Mouse (Mus musculus) activated CD4-positive, CD25-positive, alpha-beta regulatory T cell, adult 4 months (primary cell): ENCODE results near the gene Olfr843. TPM values are rescaled to one million over a fixed set of nuclear protein-coding genes. Genes with fewer than 3 reads are reported as not detected.

Source experiments
- ATAC-seq: one replicate; pipeline ENCODE4 v1.8.0; 2017
- polyA plus RNA-seq, 2 experiments: library from polyadenylated mRNA; unstranded; fragments of 100-300 nt; shearing (Covaris generic); gene quantifications; one replicate each; pipeline ENCODE4 v1.2.1; 2017

Gene Olfr843
- polyA plus RNA-seq, result not detected

- no peak for ATAC-seq
Measured at GRCm38 (mm10) chr9:19251887-19252286, at the start of gene Olfr843. Olfr843 (minus strand) TSS chr9:19251987.

Other genes starting within 250 kb of the Olfr843 start
- gene Olfr835, start 219.3 kb downstream of the Olfr843 start, polyA plus RNA-seq, result not detected
- gene Olfr836, start 131.6 kb downstream of the Olfr843 start, polyA plus RNA-seq, result not detected
- gene Olfr837, start 115.7 kb downstream of the Olfr843 start, polyA plus RNA-seq, result under 1 TPM in 1 of 2 experiments, not detected in 1; 0.32 TPM
- under 1 TPM in 1 of 2 experiments, not detected in 1; 0.04 TPM for gene Olfr839-ps1, start 74.7 kb downstream of the Olfr843 start, polyA plus RNA-seq
- gene Olfr844, start 64.4 kb upstream of the Olfr843 start, polyA plus RNA-seq, result not detected
- gene Olfr845, start 84.5 kb upstream of the Olfr843 start, polyA plus RNA-seq, result not detected
- gene Olfr846, start 112.0 kb upstream of the Olfr843 start, polyA plus RNA-seq, result not detected
- gene Olfr847, start 126.7 kb upstream of the Olfr843 start, polyA plus RNA-seq, result under 1 TPM in 1 of 2 experiments, not detected in 1; 0.19 TPM
- gene Olfr849, start 188.3 kb upstream of the Olfr843 start, polyA plus RNA-seq, result not detected
- gene Olfr850, start 226.3 kb upstream of the Olfr843 start, polyA plus RNA-seq, result not detected
- gene Olfr851, start 241.3 kb upstream of the Olfr843 start, polyA plus RNA-seq, result not detected